Mouse (Mus musculus) mouse embryonic stem cell (cell line): Measurements from ENCODE around the gene Cyp4f39.

Experiments used
- in situ Hi-C, 2 experiments: fragments of 300-500 bp; cut with MboI; formaldehyde crosslinking; loops; 1 replicate in 1 of 2; 3 replicates in 1 of 2; pipeline ENCODE4 v1.14.3; 2019 to 2020; ENCODE audit warnings: low sequenced_read_pairs in 2 of 2, low pct_unique_long_range_greater_than_20kb in 1 of 2, mixed read lengths in 1 of 2; ENCODE audit not compliant: unreplicated experiment in 1 of 2

The Cyp4f39 gene

DNA sequence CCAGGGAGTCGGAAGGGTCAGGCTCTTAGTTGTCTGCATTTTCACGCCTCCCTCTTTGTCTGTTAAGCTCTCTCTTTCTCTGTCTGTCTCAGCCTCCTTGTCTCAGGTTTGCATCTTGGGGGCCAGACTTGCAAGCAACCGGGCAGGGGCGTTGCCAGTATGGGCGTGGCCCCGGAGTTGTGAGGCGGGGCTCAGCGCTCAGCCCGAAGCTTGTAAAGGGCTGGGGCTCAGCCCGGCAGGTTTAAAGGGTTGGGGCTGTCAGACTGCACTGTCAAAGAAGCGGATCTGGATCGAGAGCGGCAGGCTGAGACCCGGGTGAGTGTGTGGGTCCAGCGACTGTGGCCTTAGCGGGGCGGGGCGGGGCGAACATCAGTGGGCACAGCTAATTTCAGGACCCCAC, at the start of gene Cyp4f39:
Gene Cyp4f39, plus strand, starts transcription at position 242 of the 400 bp plus-strand sequence.
- in situ Hi-C loops: no loop called here

DNA sequence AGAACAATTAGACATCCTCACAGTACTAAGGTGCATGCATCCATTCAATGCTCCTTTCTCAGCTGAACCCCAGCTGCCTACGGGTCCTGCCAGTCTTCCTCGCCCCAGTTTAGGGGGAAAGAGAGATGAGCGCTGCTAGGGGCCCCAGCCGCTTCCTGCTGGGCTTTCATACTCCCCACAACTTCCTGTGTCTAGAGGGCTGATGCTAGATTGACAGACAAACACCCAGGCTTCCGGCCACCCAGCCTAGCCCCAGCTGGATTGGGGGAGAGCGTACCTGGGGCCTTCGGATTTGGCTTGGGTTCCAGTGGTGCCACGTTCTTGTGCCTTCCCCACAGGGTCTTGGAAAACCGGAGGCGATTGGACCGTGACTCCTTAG, 49.8 kb upstream of the Cyp4f39 start:
- in situ Hi-C loops: no loop called here

DNA sequence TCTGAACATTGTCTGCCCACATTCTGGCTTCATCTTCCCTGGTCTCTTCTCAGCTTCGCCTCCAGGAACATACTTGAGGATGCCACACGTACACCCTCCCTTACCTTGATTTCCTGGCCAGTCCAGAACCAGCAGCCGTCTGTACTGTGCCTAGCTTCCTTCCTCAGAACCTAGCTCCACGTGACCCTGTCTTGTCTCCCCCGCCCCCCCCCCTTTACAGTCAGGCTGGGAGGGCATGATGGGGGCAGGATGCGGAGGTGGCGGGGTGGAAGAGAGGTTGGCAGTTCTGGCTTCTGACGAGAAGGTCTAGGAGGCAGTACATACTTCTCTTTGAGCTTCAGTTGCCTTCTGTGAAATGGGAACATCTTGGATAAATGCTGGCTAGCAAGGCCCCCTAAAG, 49.1 kb upstream of the Cyp4f39 start, which contains the start of gene Rasal3:
Gene Rasal3, minus strand, starts transcription at position 167 of the 400 bp plus-strand sequence.
- in situ Hi-C loops: no loop called here

DNA sequence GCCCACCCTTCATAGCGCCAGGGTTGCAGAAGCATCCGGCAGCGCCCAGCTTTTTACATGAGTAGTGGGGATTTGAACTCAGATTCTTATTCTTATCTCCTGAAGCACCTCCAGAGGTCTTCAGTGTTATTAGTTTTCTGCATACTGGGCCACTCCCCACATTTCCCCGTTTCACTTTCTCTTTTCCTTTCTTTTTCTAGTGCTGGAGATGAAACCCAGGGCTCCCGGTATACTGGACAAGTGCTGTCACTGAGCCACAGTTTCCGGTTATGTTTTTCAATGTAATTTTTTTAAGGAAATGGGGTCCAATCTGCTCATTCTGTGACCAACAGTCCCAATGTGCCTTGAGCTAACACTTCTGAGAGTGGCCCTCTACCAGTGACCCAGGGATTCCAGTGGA, 40.6 kb upstream of the Cyp4f39 start:
- in situ Hi-C loops: no loop called here

DNA sequence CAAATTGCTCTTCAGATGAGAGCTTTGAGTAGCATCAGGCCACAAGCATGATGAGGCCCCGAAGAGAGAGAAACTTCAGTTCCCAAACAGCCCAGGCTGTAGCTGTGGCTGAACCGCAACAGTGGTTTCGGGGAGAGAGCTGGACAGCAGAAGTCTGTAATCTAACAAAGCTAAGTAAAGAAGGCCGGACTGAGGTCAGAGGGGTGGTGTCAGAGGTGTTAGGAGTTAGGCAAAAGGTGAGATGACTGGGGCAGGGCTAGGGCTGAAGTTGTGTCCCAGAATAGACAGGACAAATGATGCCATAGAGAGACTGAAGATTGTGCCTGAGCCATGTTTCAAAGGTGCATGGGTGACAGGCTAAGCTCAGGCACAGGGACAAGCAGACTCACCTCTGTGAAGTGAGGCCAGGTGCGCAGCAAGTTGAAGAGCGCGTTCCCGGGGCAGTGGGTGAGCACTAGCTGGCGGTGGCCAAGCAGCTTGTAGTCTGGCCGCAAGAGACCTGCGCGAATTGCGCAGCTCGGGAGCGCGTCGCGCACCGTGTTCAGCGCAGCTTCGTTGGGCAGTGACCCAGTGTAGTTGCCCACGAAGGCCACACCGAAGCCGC, 37.0 kb upstream of the Cyp4f39 start:
- in situ Hi-C loops: no loop called here

DNA sequence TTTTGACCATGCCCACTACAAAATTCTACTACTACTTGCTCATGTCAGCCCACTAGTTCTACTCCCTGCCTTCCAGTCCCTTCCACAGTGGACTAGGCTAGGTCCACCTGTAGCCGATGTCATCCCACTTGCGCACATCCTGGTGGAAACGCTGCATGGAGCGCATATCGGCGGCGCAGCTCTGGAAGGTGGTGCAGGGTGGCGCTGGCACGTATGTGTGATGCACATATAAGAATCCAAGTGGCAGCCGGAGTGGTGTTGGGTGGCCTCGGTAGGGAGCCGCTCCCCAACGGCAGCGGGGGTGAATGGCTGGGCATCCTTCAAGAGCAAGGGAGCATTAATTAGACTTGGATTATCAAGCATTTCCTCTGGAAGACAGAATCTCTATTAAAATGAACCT, 35.8 kb upstream of the Cyp4f39 start:
- in situ Hi-C loops: no loop called here

DNA sequence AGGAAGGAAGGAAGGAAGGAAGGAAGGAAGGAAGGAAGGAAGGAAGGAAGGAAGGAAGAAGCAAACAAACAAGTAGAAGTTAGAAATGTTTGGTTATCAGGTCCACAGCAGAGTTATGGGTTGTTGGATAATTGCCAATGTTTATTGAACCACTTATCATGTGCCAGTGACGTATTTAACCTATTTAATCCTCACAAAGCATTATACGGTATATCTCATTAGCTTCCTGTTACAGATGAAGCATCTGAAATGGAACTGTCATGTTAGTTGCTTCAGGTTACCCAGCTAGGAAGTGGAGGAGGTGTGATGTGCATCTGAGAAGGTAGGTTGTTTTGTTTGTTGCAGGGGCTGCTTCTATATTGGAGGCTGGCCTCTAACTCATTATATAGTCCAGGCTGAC, 32.5 kb upstream of the Cyp4f39 start:
- in situ Hi-C loops: no loop called here

DNA sequence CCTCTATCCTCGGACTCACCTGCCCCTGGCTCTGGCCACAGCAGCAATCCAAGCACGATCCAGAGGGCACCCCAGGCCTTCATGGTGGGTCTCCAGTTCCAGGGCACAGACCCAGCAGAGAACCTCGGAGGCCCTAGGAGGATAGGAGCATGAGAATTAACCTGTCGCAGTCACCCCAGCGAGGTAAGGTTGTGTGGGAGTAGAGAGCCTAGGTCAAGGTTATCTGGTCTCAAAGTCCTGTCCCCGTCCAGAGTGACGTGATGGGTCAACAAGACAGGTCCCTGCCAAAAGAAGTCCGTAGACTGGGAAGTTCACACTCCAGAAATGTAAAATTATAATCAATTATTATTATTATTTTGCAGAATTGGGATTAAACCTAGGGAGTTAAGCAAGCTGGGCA, 31.7 kb upstream of the Cyp4f39 start:
- in situ Hi-C loops: no loop called here

DNA sequence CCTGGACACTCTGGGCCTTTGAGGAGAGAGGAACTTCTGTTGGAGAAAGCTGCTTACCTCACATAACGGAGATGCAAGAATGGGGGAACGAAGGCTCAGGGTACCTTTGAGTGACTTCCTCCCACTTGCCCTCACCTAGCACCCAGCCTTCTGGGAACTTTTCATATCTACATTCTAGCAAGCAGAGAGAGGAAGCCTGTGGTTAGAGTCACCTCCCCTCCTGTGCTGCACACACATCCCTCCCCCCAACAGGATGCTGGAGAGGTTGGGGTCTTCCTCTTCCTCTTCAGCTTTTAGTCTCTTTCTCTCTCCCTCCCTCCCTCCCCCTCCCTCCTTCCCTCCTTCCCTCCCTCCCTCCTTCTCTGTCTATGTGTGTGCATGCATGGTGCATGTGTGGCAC, 28.5 kb upstream of the Cyp4f39 start, which contains the start of gene Pglyrp2:
Gene Pglyrp2, minus strand, starts transcription at position 134 of the 400 bp plus-strand sequence.
- in situ Hi-C loops: no loop called here

DNA sequence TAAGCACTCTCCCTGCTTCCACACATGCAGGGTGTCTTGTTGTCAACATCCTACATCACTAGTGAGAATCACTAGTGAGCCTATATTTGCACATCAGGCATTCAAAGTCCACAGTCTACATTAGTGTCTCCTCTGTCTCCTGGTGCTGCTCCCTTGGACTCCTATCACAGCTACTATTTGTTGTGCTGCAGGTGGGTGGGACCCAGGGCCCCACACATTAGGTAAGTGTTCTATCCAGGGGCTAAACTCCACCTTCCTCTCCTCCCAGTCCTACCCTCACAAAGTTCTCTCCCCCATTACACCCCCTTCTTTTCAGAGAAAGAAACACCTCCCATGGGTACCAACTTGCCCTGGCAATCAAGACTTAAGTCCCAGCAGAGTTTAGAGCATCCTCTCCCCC, 25.9 kb upstream of the Cyp4f39 start:
- in situ Hi-C loops: no loop called here

DNA sequence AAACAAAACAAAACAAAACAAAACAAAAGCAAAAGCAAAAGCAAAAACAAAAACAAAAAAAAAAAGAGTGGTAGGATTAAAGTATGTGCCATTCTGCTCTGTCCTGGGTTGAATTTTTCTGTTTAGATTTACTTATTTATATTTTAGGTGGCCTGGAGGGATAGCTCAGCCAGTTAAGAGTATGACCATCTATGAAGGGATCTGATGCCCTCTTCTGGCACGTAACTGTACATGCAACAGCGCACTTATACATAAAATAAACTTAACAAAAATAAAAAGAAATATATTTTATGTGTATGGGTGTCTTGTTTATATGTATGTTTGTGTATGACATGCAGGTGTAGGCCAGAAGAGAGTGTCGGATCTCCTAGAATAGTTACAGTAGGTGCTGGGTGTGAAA, 20.6 kb upstream of the Cyp4f39 start:
- in situ Hi-C loops: no loop called here

DNA sequence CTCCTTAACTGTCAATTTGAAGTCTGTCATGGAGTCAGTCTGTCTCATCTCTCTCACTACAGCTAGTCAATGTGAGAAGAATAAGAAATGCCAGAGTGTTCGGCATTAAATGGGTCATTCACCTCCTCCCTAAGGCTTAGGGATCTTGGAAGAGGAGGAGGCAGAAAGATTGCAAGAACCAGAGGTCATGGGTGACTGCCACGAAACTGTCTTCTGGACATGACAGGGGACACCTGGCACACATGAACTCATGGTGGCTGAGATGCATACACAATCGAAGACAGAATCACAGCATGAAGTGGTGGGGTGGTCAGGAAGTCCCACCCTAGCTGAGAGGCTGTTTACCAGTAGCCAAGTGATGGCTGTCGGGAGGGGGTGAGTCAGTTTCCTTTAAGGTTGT, 18.2 kb upstream of the Cyp4f39 start:
- in situ Hi-C loops: no loop called here

DNA sequence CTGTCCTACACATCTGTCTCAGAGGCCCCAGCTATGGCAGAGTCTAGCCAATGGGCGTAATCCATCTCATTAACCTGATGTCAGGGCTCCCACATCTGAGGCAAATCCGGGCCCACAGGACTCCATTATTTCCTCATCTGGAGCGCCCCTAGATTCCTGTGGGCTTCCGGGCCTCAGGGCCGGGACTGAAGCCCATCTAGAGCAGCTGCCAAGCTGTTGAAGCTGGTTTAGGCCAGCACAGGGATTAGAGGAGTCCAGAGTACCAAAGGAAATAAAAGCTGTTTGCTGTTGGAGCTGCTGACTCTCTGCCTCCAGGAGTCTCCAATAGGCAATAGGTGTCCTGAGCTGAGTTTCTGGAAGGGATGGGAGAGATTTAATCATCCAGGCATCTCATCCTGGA, 17.4 kb upstream of the Cyp4f39 start:
- in situ Hi-C loops: no loop called here

DNA sequence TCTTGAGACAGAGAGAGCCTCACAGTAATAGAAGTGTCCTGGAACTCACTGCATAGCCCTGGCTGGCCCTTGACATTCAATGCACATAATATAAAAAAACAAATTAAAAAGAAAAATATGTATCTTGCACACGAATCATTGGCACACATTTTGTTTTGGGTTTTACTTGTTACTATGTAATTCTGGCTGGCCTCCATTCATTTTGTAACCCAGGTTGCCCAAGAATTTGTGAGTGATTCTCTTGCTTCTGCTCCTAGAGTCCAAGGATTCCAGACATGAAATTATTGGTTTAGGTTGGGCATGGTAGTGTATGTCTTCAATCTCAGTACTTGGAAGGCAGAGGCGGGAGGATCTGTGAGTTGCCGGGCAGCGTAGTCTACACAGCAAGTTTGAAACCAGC, 15.4 kb upstream of the Cyp4f39 start:
- in situ Hi-C loops: no loop called here

DNA sequence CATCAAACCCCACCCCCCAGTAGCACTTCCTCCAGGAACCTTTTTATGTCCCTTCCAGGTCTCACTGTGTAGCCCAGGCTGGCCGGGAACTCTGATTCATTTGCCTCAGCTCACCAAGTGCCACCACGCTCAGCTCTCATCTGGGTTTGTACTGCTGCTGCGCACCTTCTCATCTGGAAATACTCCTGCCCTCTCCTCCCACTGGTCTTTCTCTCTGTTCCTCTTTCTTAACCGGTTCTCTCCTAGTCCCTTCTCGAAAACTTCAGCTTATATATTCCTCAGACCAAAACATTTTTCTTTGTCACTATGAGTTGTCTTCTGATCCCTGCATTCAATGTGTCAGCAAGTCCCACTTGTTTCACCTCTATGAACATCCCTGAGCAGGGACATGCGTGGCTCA, 9.3 kb upstream of the Cyp4f39 start:
- in situ Hi-C loops: loop anchor here in 1 of 2 experiments (10.0 kb wide), 1 partner anchor 52 kb away; no protein-coding TSS in a partner anchor

DNA sequence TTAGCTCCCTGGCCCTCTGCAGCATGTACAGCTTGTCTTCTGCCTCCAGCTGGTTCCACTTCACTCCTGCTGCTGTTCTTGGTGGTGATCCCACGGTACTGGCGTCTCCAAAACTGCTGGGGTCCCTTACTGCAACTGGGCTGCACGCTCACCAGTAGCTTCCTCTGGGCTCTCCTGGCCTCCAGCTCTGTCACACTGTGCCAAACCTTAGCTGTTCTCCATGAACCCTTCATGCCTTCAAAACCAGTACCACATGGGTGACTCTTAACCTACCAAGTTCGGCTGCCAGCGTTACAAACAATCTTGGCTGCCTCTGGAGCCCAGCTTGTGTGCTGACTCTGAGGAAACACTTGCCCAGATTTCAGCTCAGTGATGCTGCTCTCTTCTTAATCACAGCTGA, 7.5 kb upstream of the Cyp4f39 start:
- in situ Hi-C loops: loop anchor here in 1 of 2 experiments (10.0 kb wide), 1 partner anchor 50 kb away; no protein-coding TSS in a partner anchor

DNA sequence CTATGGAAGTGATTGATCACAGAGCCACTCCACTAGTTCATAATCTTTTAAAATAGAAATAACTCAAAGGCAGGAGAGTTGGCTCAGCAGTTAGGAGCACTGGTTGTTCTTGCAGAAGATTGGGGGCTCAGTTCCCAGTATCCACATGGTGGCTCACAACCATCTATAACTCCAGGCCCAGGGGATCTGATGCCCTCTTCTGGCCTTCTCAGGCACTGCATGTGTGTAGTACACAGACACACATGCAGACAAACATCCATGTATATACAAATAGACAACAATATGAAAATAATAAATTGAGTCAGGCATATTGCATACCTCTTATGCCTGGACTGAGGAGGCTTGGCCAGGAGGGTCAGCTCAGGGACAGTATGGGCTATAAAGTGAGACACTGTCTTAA, 5.3 kb upstream of the Cyp4f39 start:
- in situ Hi-C loops: loop anchor here in 1 of 2 experiments (10.0 kb wide), 1 partner anchor 48 kb away; no protein-coding TSS in a partner anchor

DNA sequence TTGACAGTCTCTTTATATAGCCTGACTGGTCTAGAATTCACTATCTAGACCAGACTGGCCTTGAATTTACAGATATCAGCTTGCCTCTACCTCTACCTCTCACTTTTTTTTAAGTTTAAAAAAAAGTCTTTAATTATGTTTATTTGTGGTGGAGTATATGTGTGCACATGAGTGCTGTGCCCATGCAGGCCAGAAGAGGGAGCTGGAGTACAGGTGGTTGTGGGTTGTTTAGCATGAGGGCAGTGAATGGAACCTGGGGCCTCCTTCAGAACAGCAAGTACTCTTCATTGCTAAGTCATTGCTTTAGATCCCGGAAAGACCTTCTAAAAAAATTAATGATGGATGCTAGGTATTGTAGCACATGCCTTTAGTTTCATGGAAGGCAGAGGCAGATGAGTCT, 3.5 kb upstream of the Cyp4f39 start:
- in situ Hi-C loops: loop anchor here in 1 of 2 experiments (10.0 kb wide), 1 partner anchor 46 kb away; no protein-coding TSS in a partner anchor

DNA sequence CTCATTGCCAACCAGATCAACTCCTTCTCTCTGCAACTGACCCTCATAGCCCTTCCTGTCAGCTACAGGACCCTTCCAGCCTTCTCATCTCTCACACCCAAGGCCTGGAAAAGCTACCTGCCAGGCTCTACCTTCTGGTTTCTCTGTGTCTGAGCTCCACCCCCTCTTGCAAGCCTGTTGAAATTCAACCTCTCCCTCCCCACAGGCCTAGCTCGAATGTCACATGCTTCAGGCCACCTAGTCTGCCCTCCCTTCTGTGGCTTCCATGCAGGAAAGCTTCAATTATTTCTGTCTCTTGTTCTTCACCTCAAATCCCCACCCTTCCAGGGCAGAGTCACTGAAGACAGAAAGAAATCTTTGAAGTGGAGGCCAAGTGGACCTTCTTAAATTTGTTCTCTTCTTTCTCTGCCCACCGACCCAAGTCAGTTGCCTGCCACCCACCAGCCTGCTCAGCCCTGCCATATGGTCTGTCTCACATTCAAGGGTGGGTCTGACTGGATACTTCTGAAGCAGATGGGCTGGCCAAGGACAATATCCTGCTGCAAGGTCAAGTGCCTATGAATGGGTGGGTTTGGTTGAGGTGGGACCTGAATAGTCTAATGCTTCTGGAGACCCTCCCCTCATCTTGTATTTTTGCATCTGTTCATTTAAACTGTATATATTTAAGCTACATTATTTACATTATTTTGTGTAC, 1.5 kb upstream of the Cyp4f39 start:
- in situ Hi-C loops: no loop called here

DNA sequence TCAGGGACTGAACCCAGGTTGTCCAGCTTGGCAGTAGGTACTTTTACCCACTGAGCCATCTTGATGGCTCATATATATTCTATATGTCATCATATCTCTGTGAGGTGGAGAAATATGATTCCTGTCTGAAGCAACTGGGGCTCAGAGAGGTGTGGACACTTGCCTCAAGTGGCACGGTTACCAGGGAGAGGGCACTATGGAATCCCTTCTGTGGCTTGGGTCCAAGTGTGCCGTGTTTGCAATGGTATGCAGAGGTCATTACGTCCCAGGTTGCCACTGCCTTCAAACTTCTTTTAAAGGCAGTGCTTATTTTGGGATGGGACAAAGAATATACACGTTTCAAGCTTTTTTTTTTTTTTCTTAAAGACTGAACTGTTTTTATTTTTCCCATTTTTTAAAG, 1.7 kb downstream of the Cyp4f39 start:
- in situ Hi-C loops: no loop called here
